Mouse (Mus musculus): ENCODE data around the gene Mtmr11. TPM values are rescaled to one million over a fixed set of nuclear protein-coding genes. Genes with fewer than 3 reads are reported as not detected.
A peak's percentile ranks its signal among the peaks of the same experiment; 100 is the strongest.

Mtmr11 gene
- polyA plus RNA-seq, 1 experiment from 2014 or later = 21.2 TPM

- H3K4me2 ChIP-seq (ENCODE audit: low read depth, low read length) = no peak overlapping the region
- H3K27me3 ChIP-seq (ENCODE audit: control insufficient read depth, insufficient read depth, low read length) = no peaks in the 10 kb centered on the region
- no peak for ATAC-seq (ENCODE audit: insufficient read depth, low FRiP score)
- H3K9ac ChIP-seq (ENCODE audit: low read length) = 0 out of 2 replicates have a peak overlapping the region, but pooled peaks have one; percentile 40
- no peak overlapping the region for H3K27ac ChIP-seq (ENCODE audit: low read length)
- H3K4me1 ChIP-seq (ENCODE audit: control insufficient read depth, insufficient read depth, low read length) = peaks cover 3% of the 10 kb centered on the region; the same call in 1 of the 2 replicates
- no peak overlapping the region for H3K4me3 ChIP-seq (replicated peaks; ENCODE audit: low read length)
- 0 out of 2 replicates have a peak, but pooled peaks cover 14% of the 10 kb centered on the region for H3K36me3 ChIP-seq (ENCODE audit: control insufficient read depth, insufficient read depth, low read length)
- 11% methylated on average over 5 of the region's 5 CpGs for WGBS
- H3K9me3 ChIP-seq (replicated peaks; ENCODE audit: control insufficient read depth, low read length) = no peaks in the 10 kb centered on the region
Measured at GRCm38 (mm10) chr3:96147950-96148349, 13.9 kb upstream of the Mtmr11 start.

GRCm38 (mm10) chr3:96151836-96152235, 10.0 kb upstream of the Mtmr11 start:
- Histone ChIP-seq H3K9me3 (replicated peaks; ENCODE audit: control insufficient read depth, low read length) (no peaks in the 10 kb centered on the region), H3K36me3 (ENCODE audit: control insufficient read depth, insufficient read depth, low read length) (0 out of 2 replicates have a peak, but pooled peaks cover 17% of the 10 kb centered on the region)
- WGBS = 82% methylated on average over 7 of the region's 7 CpGs

DNA sequence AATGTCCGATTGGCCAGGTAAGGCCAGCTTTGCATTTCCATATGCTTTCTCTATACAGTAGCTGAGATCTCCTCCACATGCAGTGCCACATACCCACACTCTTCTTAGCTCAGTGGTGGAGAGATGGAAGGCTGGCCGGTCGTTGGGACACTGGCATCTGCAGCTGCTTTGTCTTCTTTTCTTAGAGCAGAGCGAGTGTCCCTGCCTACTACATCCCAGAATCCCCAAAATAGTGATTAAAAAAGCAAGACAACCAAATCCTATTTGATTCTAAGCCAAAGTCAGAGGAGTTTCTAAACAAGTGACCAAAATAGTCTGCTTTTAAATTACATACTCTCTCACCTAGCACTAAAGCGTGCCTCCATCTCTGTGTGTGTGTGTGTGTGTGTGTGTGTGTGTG, 9.2 kb upstream of the Mtmr11 start:
- 96% methylated on average over 5 of the region's 5 CpGs for WGBS
- H3K4me2 ChIP-seq (ENCODE audit: low read depth, low read length) = no peak overlapping the region
- peaks cover 3% of the 10 kb centered on the region; the same call in 1 of the 2 replicates for H3K4me1 ChIP-seq (ENCODE audit: control insufficient read depth, insufficient read depth, low read length)
- H3K27me3 ChIP-seq (ENCODE audit: control insufficient read depth, insufficient read depth, low read length) = no peaks in the 10 kb centered on the region
- no peak overlapping the region for H3K4me3 ChIP-seq (replicated peaks; ENCODE audit: low read length)
- no peak overlapping the region for H3K9ac ChIP-seq (ENCODE audit: low read length)
- no peaks in the 10 kb centered on the region for H3K9me3 ChIP-seq (replicated peaks; ENCODE audit: control insufficient read depth, low read length)
- ATAC-seq (ENCODE audit: insufficient read depth, low FRiP score) = no peak
- 0 out of 2 replicates have a peak, but pooled peaks cover 17% of the 10 kb centered on the region for H3K36me3 ChIP-seq (ENCODE audit: control insufficient read depth, insufficient read depth, low read length)
- H3K27ac ChIP-seq (ENCODE audit: low read length) = no peak overlapping the region

More at GRCm38 (mm10) chr3:96151836-96152235, 10.0 kb upstream of the Mtmr11 start:
- H3K9ac ChIP-seq (ENCODE audit: low read length) = no peak overlapping the region
- no peak overlapping the region for H3K4me2 ChIP-seq (ENCODE audit: low read depth, low read length)
- H3K27me3 ChIP-seq (ENCODE audit: control insufficient read depth, insufficient read depth, low read length) = no peaks in the 10 kb centered on the region
- no peak overlapping the region for H3K4me3 ChIP-seq (replicated peaks; ENCODE audit: low read length)
- ATAC-seq (ENCODE audit: insufficient read depth, low FRiP score) = no peak
- no peak overlapping the region for H3K27ac ChIP-seq (ENCODE audit: low read length)
- peaks cover 3% of the 10 kb centered on the region; the same call in 1 of the 2 replicates for H3K4me1 ChIP-seq (ENCODE audit: control insufficient read depth, insufficient read depth, low read length)

DNA sequence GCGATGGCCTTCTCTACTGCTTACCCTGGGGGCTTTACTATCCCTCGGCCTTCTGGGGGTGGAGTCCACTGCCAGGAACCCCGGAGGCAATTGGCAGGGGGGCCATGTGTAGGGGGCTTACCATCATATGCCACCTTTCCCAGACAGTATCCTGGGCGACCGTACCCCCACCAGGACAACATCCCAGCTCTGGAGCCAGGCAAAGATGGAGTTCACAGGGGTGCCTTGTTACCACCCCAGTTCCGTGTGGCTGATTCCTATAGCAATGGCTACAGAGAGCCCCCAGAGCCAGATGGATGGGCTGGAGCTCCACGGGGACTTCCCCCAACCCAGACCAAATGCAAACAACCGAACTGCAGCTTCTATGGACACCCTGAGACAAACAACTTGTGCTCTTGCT, 6.3 kb upstream of the Mtmr11 start:
- Histone ChIP-seq H3K27ac (ENCODE audit: low read length) (no peak overlapping the region), H3K4me2 (ENCODE audit: low read depth, low read length) (no peak overlapping the region), H3K27me3 (ENCODE audit: control insufficient read depth, insufficient read depth, low read length) (no peaks in the 10 kb centered on the region), H3K36me3 (ENCODE audit: control insufficient read depth, insufficient read depth, low read length) (0 out of 2 replicates have a peak, but pooled peaks cover 15% of the 10 kb centered on the region), H3K9ac (ENCODE audit: low read length) (no peak overlapping the region), H3K4me1 (ENCODE audit: control insufficient read depth, insufficient read depth, low read length) (peaks cover 10% of the 10 kb centered on the region), H3K4me3 (replicated peaks; ENCODE audit: low read length) (no peak overlapping the region), H3K9me3 (replicated peaks; ENCODE audit: control insufficient read depth, low read length) (no peaks in the 10 kb centered on the region)
- ATAC-seq (ENCODE audit: insufficient read depth, low FRiP score) = no peak
- WGBS = 78% methylated on average over 8 of the region's 8 CpGs

GRCm38 (mm10) chr3:96159820-96160219, 2.0 kb upstream of the Mtmr11 start:
- Histone ChIP-seq H3K27ac (ENCODE audit: low read length) (peak overlapping the region; percentile 95), H3K4me2 (ENCODE audit: low read depth, low read length) (peak overlapping the region; percentile 99; the same call in 1 of the 2 replicates), H3K9ac (ENCODE audit: low read length) (peak overlapping the region; percentile 13), H3K4me1 (ENCODE audit: control insufficient read depth, insufficient read depth, low read length) (peaks cover 16% of the 10 kb centered on the region), H3K36me3 (ENCODE audit: control insufficient read depth, insufficient read depth, low read length) (no peaks in the 10 kb centered on the region), H3K27me3 (ENCODE audit: control insufficient read depth, insufficient read depth, low read length) (no peaks in the 10 kb centered on the region), H3K9me3 (replicated peaks; ENCODE audit: control insufficient read depth, low read length) (no peaks in the 10 kb centered on the region), H3K4me3 (replicated peaks; ENCODE audit: low read length) (no peak overlapping the region)
- WGBS = 56% methylated on average over 4 of the region's 4 CpGs
- no peak for ATAC-seq (ENCODE audit: insufficient read depth, low FRiP score)

DNA sequence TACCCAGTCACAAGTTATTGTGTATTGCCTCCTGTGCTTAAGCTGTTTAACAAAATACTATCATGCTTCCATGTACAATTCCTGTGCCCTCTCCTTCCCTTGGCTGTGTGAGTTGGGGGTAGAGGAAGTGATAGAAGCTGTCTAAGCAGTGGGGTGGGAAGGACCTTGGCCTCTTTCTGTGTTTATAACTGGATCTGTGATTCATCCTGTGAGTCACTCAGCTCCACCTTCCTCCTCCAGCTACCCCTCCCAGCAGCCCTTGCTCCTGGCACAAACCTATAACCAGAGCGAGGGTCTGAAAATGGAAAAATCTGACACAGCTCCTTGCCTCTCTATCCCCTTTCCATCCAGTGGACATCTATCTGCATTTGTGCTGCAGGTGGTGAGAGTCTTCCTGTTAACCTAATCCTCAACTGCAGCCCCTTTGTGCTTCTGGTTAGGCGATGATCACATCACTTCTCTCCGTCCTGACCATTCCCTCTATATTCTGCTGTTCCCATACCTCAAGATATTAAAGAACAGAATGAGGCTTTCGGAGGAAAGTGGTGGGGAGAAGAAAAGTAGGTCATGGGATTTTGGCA, 1.5 kb upstream of the Mtmr11 start:
- peak; percentile 84 for ATAC-seq (ENCODE audit: insufficient read depth, low FRiP score)
- no peaks in the 10 kb centered on the region for H3K36me3 ChIP-seq (ENCODE audit: control insufficient read depth, insufficient read depth, low read length)
- H3K4me1 ChIP-seq (ENCODE audit: control insufficient read depth, insufficient read depth, low read length) = peaks cover 16% of the 10 kb centered on the region
- no peaks in the 10 kb centered on the region for H3K9me3 ChIP-seq (replicated peaks; ENCODE audit: control insufficient read depth, low read length)
- 30% methylated on average over 4 of the region's 4 CpGs for WGBS
- peak overlapping the region; percentile 95 for H3K27ac ChIP-seq (ENCODE audit: low read length)
- peak overlapping the region; percentile 99 for H3K4me2 ChIP-seq (ENCODE audit: low read depth, low read length)
- H3K9ac ChIP-seq (ENCODE audit: low read length) = peak overlapping the region; percentile 69
- H3K27me3 ChIP-seq (ENCODE audit: control insufficient read depth, insufficient read depth, low read length) = no peaks in the 10 kb centered on the region
- peak overlapping the region; percentile 51 for H3K4me3 ChIP-seq (replicated peaks; ENCODE audit: low read length)

GRCm38 (mm10) chr3:96160803-96161516, 844 bp upstream of the Mtmr11 start:
- Histone ChIP-seq H3K4me1 (ENCODE audit: control insufficient read depth, insufficient read depth, low read length) (peaks cover 16% of the 10 kb centered on the region), H3K4me2 (ENCODE audit: low read depth, low read length) (peak overlapping the region; percentile 99), H3K36me3 (ENCODE audit: control insufficient read depth, insufficient read depth, low read length) (no peaks in the 10 kb centered on the region), H3K9ac (ENCODE audit: low read length) (peak overlapping the region; percentile 69), H3K27ac (ENCODE audit: low read length) (peak overlapping the region; percentile 95), H3K4me3 (replicated peaks; ENCODE audit: low read length) (peak overlapping the region; percentile 51), H3K27me3 (ENCODE audit: control insufficient read depth, insufficient read depth, low read length) (no peaks in the 10 kb centered on the region), H3K9me3 (replicated peaks; ENCODE audit: control insufficient read depth, low read length) (no peaks in the 10 kb centered on the region)
- WGBS = under 1% methylated on average over 12 of the region's 12 CpGs
- peak; percentile 84 for ATAC-seq (ENCODE audit: insufficient read depth, low FRiP score)

GRCm38 (mm10) chr3:96163040-96163439, 1.2 kb downstream of the Mtmr11 start:
- ATAC-seq (ENCODE audit: insufficient read depth, low FRiP score) = no peak
- Histone ChIP-seq H3K27ac (ENCODE audit: low read length) (no peak overlapping the region), H3K4me2 (ENCODE audit: low read depth, low read length) (peak overlapping the region; percentile 99; the same call in 1 of the 2 replicates), H3K4me3 (replicated peaks; ENCODE audit: low read length) (peak overlapping the region; percentile 51; the same call in 1 of the 2 replicates), H3K4me1 (ENCODE audit: control insufficient read depth, insufficient read depth, low read length) (peaks cover 16% of the 10 kb centered on the region), H3K9ac (ENCODE audit: low read length) (no peak overlapping the region), H3K36me3 (ENCODE audit: control insufficient read depth, insufficient read depth, low read length) (no peaks in the 10 kb centered on the region), H3K27me3 (ENCODE audit: control insufficient read depth, insufficient read depth, low read length) (no peaks in the 10 kb centered on the region), H3K9me3 (replicated peaks; ENCODE audit: control insufficient read depth, low read length) (no peaks in the 10 kb centered on the region)
- WGBS = 81% methylated on average over 6 of the region's 6 CpGs

- Histone ChIP-seq H3K36me3 (ENCODE audit: control insufficient read depth, insufficient read depth, low read length) (no peaks in the 10 kb centered on the region), H3K9me3 (replicated peaks; ENCODE audit: control insufficient read depth, low read length) (no peaks in the 10 kb centered on the region), H3K9ac (ENCODE audit: low read length) (no peak overlapping the region), H3K4me2 (ENCODE audit: low read depth, low read length) (no peak overlapping the region), H3K27ac (ENCODE audit: low read length) (no peak overlapping the region), H3K4me1 (ENCODE audit: control insufficient read depth, insufficient read depth, low read length) (peaks cover 8% of the 10 kb centered on the region; the same call in 1 of the 2 replicates), H3K4me3 (replicated peaks; ENCODE audit: low read length) (no peak overlapping the region), H3K27me3 (ENCODE audit: control insufficient read depth, insufficient read depth, low read length) (no peaks in the 10 kb centered on the region)
- WGBS = 66% methylated on average over 12 of the region's 12 CpGs
- ATAC-seq (ENCODE audit: insufficient read depth, low FRiP score) = no peak
Measured at GRCm38 (mm10) chr3:96168466-96169158, 6.8 kb downstream of the Mtmr11 start.

All from stomach, embryonic 16.5 days (tissue).